Mouse (Mus musculus) heart, postnatal 0 days (tissue): Measurements from ENCODE around the gene Trp63. TPM values are rescaled to one million over a fixed set of nuclear protein-coding genes. Genes with fewer than 3 reads are reported as not detected.

Experiments used
- ATAC-seq: fragments of 200-750 bp; cut with Nextera tagmentation; 2 replicates; pipeline ENCODE4 v1.8.0; 2017; ENCODE audit warnings: low read depth, moderate number of reproducible peaks, moderate library complexity; ENCODE audit not compliant: insufficient read depth
- DNase-seq: peaks from one replicate; pipeline ENCODE4 v3.0.0-alpha.2; 2016; ENCODE audit warnings: low spot score
- H3K27ac ChIP-seq: fragments of 300-500 bp; sonication (generic); 2 replicates; pipeline ENCODE4 v1.5.1; 2014; ENCODE audit warnings: low read depth, mild to moderate bottlenecking
- H3K27me3 ChIP-seq: fragments of 300-500 bp; sonication (generic); 2 replicates; pipeline ENCODE4 v1.6.1; 2014; ENCODE audit warnings: low read length, mixed read lengths; ENCODE audit not compliant: control insufficient read depth, insufficient read depth
- H3K36me3 ChIP-seq: fragments of 300-500 bp; sonication (generic); replicated peaks from 2 replicates; pipeline ENCODE4 v1.6.1; 2014; ENCODE audit warnings: low read length, mixed read lengths; ENCODE audit not compliant: control insufficient read depth, insufficient read depth
- H3K4me1 ChIP-seq: fragments of 300-500 bp; sonication (generic); 2 replicates; pipeline ENCODE4 v1.6.1; 2014; ENCODE audit warnings: antibody characterized with exemption; ENCODE audit not compliant: control insufficient read depth, insufficient read depth
- H3K4me2 ChIP-seq: fragments of 300-500 bp; sonication (generic); 2 replicates; pipeline ENCODE4 v1.6.1; 2014; ENCODE audit warnings: low read depth, mild to moderate bottlenecking, low read length, moderate library complexity
- H3K4me3 ChIP-seq: fragments of 300-500 bp; sonication (generic); 2 replicates; pipeline ENCODE4 v1.5.1; 2014; ENCODE audit warnings: low read depth, low read length
- H3K9ac ChIP-seq: fragments of 300-500 bp; sonication (generic); replicated peaks from 2 replicates; pipeline ENCODE4 v1.6.1; 2014; ENCODE audit warnings: low read depth, low read length, mixed read lengths
- H3K9me3 ChIP-seq: fragments of 300-500 bp; sonication (generic); replicated peaks from 2 replicates; pipeline ENCODE4 v1.6.1; 2016; ENCODE audit warnings: low read length; ENCODE audit not compliant: control insufficient read depth
- CTCF ChIP-seq: IDR thresholded peaks from 2 replicates; pipeline ENCODE4 v1.5.1; 2016; ENCODE audit warnings: antibody characterized with exemption, control low read depth, low read depth
- EP300 ChIP-seq: IDR thresholded peaks from 2 replicates; pipeline ENCODE4 v1.6.1; 2016; ENCODE audit warnings: antibody characterized with exemption, low read depth
- WGBS: fragments of 180-500 bp; shearing (Covaris S2); extraction: QIAGEN DNeasy Blood & Tissue Kit; methylation state at CpG from one replicate; pipeline ENCODE4 v1.1.7; 2014; 5-methylcytosine and 5-hydroxymethylcytosine counted together
- polyA plus RNA-seq: library from polyadenylated mRNA; unstranded; fragments of >200 nt; fragmentation: Nextera tagmentation; extraction: Ambion mirVana; gene quantifications from 2 replicates; pipeline ENCODE4 v1.2.1, GENCODE M21; 2015
- total RNA-seq: library from RNA; depleted of rRNA; stranded (reverse); fragments of >200 nt; gene quantifications from 2 replicates; pipeline ENCODE4 v1.2.3, GENCODE M21; 2014; ENCODE audit warnings: low replicate concordance

The Trp63 gene
- total and polyA plus RNA-seq, 2 experiments from 2014 or later, result 0.37 to 0.88 TPM

DNA sequence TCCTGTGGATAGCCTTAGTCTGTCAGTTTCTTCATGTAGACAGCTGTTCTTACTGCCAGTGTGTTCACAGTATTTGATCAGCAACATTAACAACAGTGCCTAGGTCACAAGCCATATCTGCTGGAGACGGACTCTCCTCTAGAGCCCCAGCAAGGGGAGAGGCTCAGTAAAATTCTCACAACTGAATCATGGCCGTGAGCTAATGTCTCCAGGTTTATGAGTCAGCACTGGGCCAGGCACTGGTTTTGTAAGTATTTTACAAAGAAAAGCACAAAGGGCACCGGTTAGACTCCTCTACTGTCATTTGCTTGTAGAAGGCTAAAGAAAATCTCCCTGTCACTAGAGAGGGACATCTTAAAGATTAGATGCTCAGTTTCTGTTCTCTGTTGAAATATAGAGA lies 151.7 kb downstream of the Trp63 start:
- Histone ChIP-seq H3K9ac (no peak overlapping the region), H3K27me3 (no peaks in the 10 kb centered on the region), H3K27ac (no peak overlapping the region), H3K36me3 (no peaks in the 10 kb centered on the region), H3K4me1 (no peaks in the 10 kb centered on the region), H3K4me3 (no peak overlapping the region), H3K4me2 (no peak overlapping the region), H3K9me3 (no peaks in the 10 kb centered on the region)
- ATAC-seq, result no peak
- no peak for DNase-seq
- WGBS, result 72% methylated on average over 3 of the region's 3 CpGs
- no peak for TF ChIP-seq EP300
- no peak for TF ChIP-seq CTCF

DNA sequence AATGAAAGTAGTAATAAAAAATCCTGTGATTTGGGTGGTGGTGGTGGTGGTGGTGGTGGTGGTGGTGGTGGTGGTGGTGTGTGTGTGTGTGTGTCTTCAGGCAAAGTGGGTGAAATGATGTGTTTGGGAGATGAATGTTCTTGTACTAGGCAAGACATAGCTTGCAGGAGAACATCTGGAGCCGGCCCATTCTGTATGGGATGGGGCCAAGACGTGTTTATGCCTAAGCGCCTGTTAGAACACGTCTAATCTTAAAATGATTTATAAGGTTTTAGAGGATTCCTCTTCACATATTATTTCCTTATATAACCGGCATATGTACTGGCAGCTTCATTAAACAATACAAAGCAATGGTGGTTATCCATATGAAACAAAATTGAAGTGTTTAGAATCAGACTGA lies 152.2 kb downstream of the Trp63 start:
- no peak overlapping the region for H3K4me3 ChIP-seq
- TF ChIP-seq EP300, result no peak
- no peak for TF ChIP-seq CTCF
- H3K4me1 ChIP-seq, result no peaks in the 10 kb centered on the region
- DNase-seq (no peak), ATAC-seq (no peak)
- no peak overlapping the region for H3K9ac ChIP-seq
- no peaks in the 10 kb centered on the region for H3K27me3 ChIP-seq
- no peaks in the 10 kb centered on the region for H3K9me3 ChIP-seq
- WGBS, result 79% methylated on average over 5 of the region's 5 CpGs
- H3K4me2 ChIP-seq, result no peak overlapping the region
- H3K36me3 ChIP-seq, result no peaks in the 10 kb centered on the region
- H3K27ac ChIP-seq, result no peak overlapping the region

DNA sequence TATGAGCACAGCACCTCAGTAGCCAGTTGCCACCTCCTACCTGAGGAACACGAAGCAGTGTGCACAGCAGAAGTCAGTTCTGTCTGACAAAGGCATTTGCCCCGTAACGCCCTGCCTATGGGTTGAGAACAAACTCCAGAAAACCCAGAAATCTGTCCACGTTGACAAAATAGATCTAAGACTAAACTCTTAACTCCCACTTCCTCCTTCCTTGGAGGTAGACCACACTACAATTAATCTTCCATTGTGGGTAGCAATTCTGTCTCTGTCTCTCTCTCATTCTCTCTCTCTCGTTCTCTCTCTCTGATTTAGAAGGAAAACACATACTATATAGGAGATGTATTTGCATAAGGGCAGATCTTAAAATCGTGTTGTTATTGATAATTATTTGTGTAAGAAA lies 159.4 kb downstream of the Trp63 start:
- WGBS, result 67% methylated on average over 6 of the region's 6 CpGs
- H3K27ac ChIP-seq, result no peak overlapping the region
- H3K27me3 ChIP-seq, result no peaks in the 10 kb centered on the region
- ATAC-seq (no peak), DNase-seq (no peak)
- no peak overlapping the region for H3K4me2 ChIP-seq
- no peaks in the 10 kb centered on the region for H3K4me1 ChIP-seq
- H3K9me3 ChIP-seq, result no peaks in the 10 kb centered on the region
- TF ChIP-seq CTCF (no peak), EP300 (no peak)
- no peaks in the 10 kb centered on the region for H3K36me3 ChIP-seq
- H3K9ac ChIP-seq, result no peak overlapping the region
- no peak overlapping the region for H3K4me3 ChIP-seq

DNA sequence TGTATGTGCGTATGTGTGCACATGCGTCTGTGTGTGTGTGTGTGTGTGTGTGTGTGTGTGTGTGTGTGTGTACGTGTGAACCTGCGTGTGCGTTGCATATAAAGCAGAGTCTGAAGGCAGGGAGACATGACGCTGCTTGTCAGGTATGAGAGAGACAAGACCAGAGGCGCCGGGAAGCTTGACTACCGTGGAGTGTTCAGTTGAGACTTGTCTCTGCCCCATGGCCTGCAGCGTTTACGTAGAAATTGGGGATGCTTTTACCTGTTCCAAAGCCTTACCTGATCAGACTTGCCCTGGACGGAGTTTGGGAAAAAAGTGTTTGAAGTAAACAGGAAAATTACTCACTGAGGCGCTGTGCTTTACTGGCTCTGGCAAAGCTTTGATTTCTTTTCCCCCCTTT lies 160.1 kb downstream of the Trp63 start:
- WGBS, result 86% methylated on average over 13 of the region's 13 CpGs
- TF ChIP-seq EP300 (no peak), CTCF (no peak)

DNA sequence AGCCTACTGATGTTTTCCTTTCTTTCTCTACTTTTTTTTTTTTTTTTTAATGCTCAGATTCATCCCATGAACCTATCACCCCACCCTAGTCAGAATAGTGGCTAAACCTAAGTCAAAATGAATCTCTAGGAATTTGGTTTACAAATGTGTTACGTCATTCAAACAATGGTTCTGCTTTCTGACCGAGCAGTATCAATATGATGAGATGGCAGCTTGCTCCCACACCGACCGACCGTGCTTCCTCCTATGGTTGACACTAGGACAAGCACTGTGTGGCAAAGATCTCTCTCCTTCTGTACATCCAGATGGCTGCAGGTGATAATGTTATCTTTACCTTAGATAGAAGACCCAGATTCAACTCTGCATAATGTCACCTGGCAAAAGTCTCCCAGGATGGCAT lies 163.0 kb downstream of the Trp63 start:
- TF ChIP-seq CTCF (no peak), EP300 (no peak)
- 87% methylated on average over 5 of the region's 5 CpGs for WGBS

More for the DNA sequence above, 160.1 kb downstream of the Trp63 start:
- Histone ChIP-seq H3K9ac (no peak overlapping the region), H3K4me1 (no peaks in the 10 kb centered on the region), H3K27me3 (no peaks in the 10 kb centered on the region), H3K27ac (no peak overlapping the region), H3K4me3 (no peak overlapping the region), H3K4me2 (no peak overlapping the region), H3K36me3 (no peaks in the 10 kb centered on the region), H3K9me3 (no peaks in the 10 kb centered on the region)
- DNase-seq (no peak), ATAC-seq (no peak)

DNA sequence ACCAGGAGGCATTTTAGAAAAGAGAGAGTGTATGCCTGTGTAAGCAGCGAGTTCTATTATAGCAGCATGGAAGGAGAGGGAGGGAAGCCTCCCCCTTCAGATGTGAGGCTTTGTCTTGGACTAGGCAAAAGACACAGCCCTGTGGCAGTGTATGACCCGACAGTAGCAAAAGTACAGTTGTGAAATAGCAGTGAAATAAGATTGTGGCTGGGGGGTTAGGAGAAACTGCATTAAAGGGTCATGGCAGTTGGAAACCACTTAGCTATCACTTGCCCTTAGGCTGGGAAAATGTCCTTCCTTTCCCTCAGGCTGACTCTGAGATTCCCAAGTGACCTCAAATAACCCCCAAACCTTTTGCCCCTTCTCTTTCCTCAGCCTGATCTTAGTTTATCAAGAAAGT lies 164.9 kb downstream of the Trp63 start:
- 67% methylated on average over 2 of the region's 2 CpGs for WGBS
- H3K4me1 ChIP-seq, result no peaks in the 10 kb centered on the region
- no peak overlapping the region for H3K27ac ChIP-seq
- DNase-seq (no peak), ATAC-seq (no peak)
- H3K36me3 ChIP-seq, result no peaks in the 10 kb centered on the region
- H3K4me3 ChIP-seq, result no peak overlapping the region
- no peaks in the 10 kb centered on the region for H3K9me3 ChIP-seq
- H3K27me3 ChIP-seq, result no peaks in the 10 kb centered on the region
- TF ChIP-seq CTCF, result no peak
- TF ChIP-seq EP300, result no peak
- H3K9ac ChIP-seq, result no peak overlapping the region
- no peak overlapping the region for H3K4me2 ChIP-seq

More for the DNA sequence above, 163.0 kb downstream of the Trp63 start:
- Histone ChIP-seq H3K27ac (no peak overlapping the region), H3K4me2 (no peak overlapping the region), H3K9ac (no peak overlapping the region), H3K4me1 (no peaks in the 10 kb centered on the region), H3K4me3 (no peak overlapping the region), H3K27me3 (no peaks in the 10 kb centered on the region), H3K36me3 (no peaks in the 10 kb centered on the region), H3K9me3 (no peaks in the 10 kb centered on the region)
- ATAC-seq, result no peak
- no peak for DNase-seq
